Mouse (Mus musculus): ENCODE results near the gene Tuba1a.
"Not testable (repeated sequence)": the region's sequence is repeated elsewhere in the genome, so short reads cannot be mapped to it uniquely, and the experiment has no call there.

Gene Tuba1a

GRCm38 (mm10) chr15:98941539-98941938, 12.0 kb downstream of the Tuba1a start:
- Histone ChIP-seq H3K4me1 (replicated peaks; ENCODE audit: low read depth, low read length) (peaks cover 44% of the 10 kb centered on the region), H3K9me3 (ENCODE audit: low read length) (no peaks in the 10 kb centered on the region), H3K36me3 (ENCODE audit: insufficient read depth, low read length) (peaks cover 20% of the 10 kb centered on the region), H3K4me3 (replicated peaks; ENCODE audit: low read length) (no peak overlapping the region), H3K27me3 (ENCODE audit: insufficient read depth, low read length) (no peaks in the 10 kb centered on the region)
- TF ChIP-seq CTCF (conservative IDR thresholded peaks at IDR 0.05; ENCODE audit: low read length) (no peak), POU5F1 (IDR thresholded peaks at IDR 0.05; ENCODE audit: borderline replicate concordance, low read length) (no peak), NANOG (IDR thresholded peaks at IDR 0.05; ENCODE audit: borderline replicate concordance, low read length) (no peak)

GRCm38 (mm10) chr15:98940816-98941215, 12.7 kb downstream of the Tuba1a start:
- Histone ChIP-seq H3K27me3 (ENCODE audit: insufficient read depth, low read length) (no peaks in the 10 kb centered on the region), H3K9me3 (ENCODE audit: low read length) (no peaks in the 10 kb centered on the region), H3K4me3 (replicated peaks; ENCODE audit: low read length) (no peak overlapping the region), H3K4me1 (replicated peaks; ENCODE audit: low read depth, low read length) (peaks cover 48% of the 10 kb centered on the region), H3K36me3 (ENCODE audit: insufficient read depth, low read length) (peaks cover 20% of the 10 kb centered on the region)
- no peak for TF ChIP-seq NANOG (IDR thresholded peaks at IDR 0.05; ENCODE audit: borderline replicate concordance, low read length)
- TF ChIP-seq POU5F1 (IDR thresholded peaks at IDR 0.05; ENCODE audit: borderline replicate concordance, low read length): no peak
- TF ChIP-seq CTCF (conservative IDR thresholded peaks at IDR 0.05; ENCODE audit: low read length): no peak

- Histone ChIP-seq H3K4me1 (replicated peaks; ENCODE audit: low read depth, low read length) (peaks cover 37% of the 10 kb centered on the region), H3K9me3 (ENCODE audit: low read length) (no peaks in the 10 kb centered on the region), H3K4me3 (replicated peaks; ENCODE audit: low read length) (peak within 1 kb of the TSS; percentile 96), H3K36me3 (ENCODE audit: insufficient read depth, low read length) (peaks cover 39% of the 10 kb centered on the region), H3K27me3 (ENCODE audit: insufficient read depth, low read length) (no peaks in the 10 kb centered on the region)
- TF ChIP-seq POU5F1 (IDR thresholded peaks at IDR 0.05; ENCODE audit: borderline replicate concordance, low read length) (no peak), CTCF (conservative IDR thresholded peaks at IDR 0.05; ENCODE audit: low read length) (no peak), NANOG (IDR thresholded peaks at IDR 0.05; ENCODE audit: borderline replicate concordance, low read length) (no peak)
These were observed 19.2 kb downstream of the Tuba1a start, which contains the start of gene Tuba1b for GRCm38 (mm10) chr15:98934217-98934839. Gene Tuba1b (minus strand): TSS chr15:98934565.

- TF ChIP-seq POU5F1 (IDR thresholded peaks at IDR 0.05; ENCODE audit: borderline replicate concordance, low read length): no peak
- no peak for TF ChIP-seq CTCF (conservative IDR thresholded peaks at IDR 0.05; ENCODE audit: low read length)
- no peak for TF ChIP-seq NANOG (IDR thresholded peaks at IDR 0.05; ENCODE audit: borderline replicate concordance, low read length)
- Histone ChIP-seq H3K36me3 (ENCODE audit: insufficient read depth, low read length) (peaks cover 34% of the 10 kb centered on the region), H3K4me1 (replicated peaks; ENCODE audit: low read depth, low read length) (peaks cover 42% of the 10 kb centered on the region), H3K27me3 (ENCODE audit: insufficient read depth, low read length) (no peaks in the 10 kb centered on the region), H3K4me3 (replicated peaks; ENCODE audit: low read length) (peak overlapping the region; percentile 96), H3K9me3 (ENCODE audit: low read length) (no peaks in the 10 kb centered on the region)
These were observed 19.7 kb downstream of the Tuba1a start for GRCm38 (mm10) chr15:98933833-98934216.

- Histone ChIP-seq H3K36me3 (ENCODE audit: insufficient read depth, low read length) (peaks cover 33% of the 10 kb centered on the region), H3K4me3 (replicated peaks; ENCODE audit: low read length) (peak overlapping the region; percentile 96), H3K4me1 (replicated peaks; ENCODE audit: low read depth, low read length) (peaks cover 48% of the 10 kb centered on the region)
- not testable (repeated sequence) for H3K27me3 ChIP-seq (ENCODE audit: insufficient read depth, low read length); H3K9me3 ChIP-seq (ENCODE audit: low read length)
These were observed 20.4 kb downstream of the Tuba1a start for GRCm38 (mm10) chr15:98933004-98933671.

GRCm38 (mm10) chr15:98930998-98931397, 22.5 kb downstream of the Tuba1a start:
- Histone ChIP-seq H3K4me1 (replicated peaks; ENCODE audit: low read depth, low read length) (peaks cover 36% of the 10 kb centered on the region), H3K36me3 (ENCODE audit: insufficient read depth, low read length) (peaks cover 26% of the 10 kb centered on the region), H3K27me3 (ENCODE audit: insufficient read depth, low read length) (no peaks in the 10 kb centered on the region), H3K4me3 (replicated peaks; ENCODE audit: low read length) (no peak overlapping the region; the same call in 1 of the 2 replicates), H3K9me3 (ENCODE audit: low read length) (0 out of 2 replicates have a peak, but pooled peaks cover 5% of the 10 kb centered on the region)
- no peak for TF ChIP-seq POU5F1 (IDR thresholded peaks at IDR 0.05; ENCODE audit: borderline replicate concordance, low read length)
- TF ChIP-seq NANOG (IDR thresholded peaks at IDR 0.05; ENCODE audit: borderline replicate concordance, low read length): no peak
- no peak for TF ChIP-seq CTCF (conservative IDR thresholded peaks at IDR 0.05; ENCODE audit: low read length)

- TF ChIP-seq NANOG (IDR thresholded peaks at IDR 0.05; ENCODE audit: borderline replicate concordance, low read length) (no peak), CTCF (conservative IDR thresholded peaks at IDR 0.05; ENCODE audit: low read length) (no peak), POU5F1 (IDR thresholded peaks at IDR 0.05; ENCODE audit: borderline replicate concordance, low read length) (no peak)
- Histone ChIP-seq H3K27me3 (ENCODE audit: insufficient read depth, low read length) (no peaks in the 10 kb centered on the region), H3K4me3 (replicated peaks; ENCODE audit: low read length) (no peak overlapping the region), H3K9me3 (ENCODE audit: low read length) (0 out of 2 replicates have a peak, but pooled peaks cover 6% of the 10 kb centered on the region), H3K4me1 (replicated peaks; ENCODE audit: low read depth, low read length) (peaks cover 30% of the 10 kb centered on the region), H3K36me3 (ENCODE audit: insufficient read depth, low read length) (peaks cover 26% of the 10 kb centered on the region)
These were observed 23.3 kb downstream of the Tuba1a start for GRCm38 (mm10) chr15:98930017-98930734.

- TF ChIP-seq CTCF (conservative IDR thresholded peaks at IDR 0.05; ENCODE audit: low read length) (peak; percentile 50), POU5F1 (IDR thresholded peaks at IDR 0.05; ENCODE audit: borderline replicate concordance, low read length) (no peak)
- 0 out of 2 replicates have a peak, but pooled peaks cover 6% of the 10 kb centered on the region for H3K9me3 ChIP-seq (ENCODE audit: low read length)
- no peaks in the 10 kb centered on the region for H3K27me3 ChIP-seq (ENCODE audit: insufficient read depth, low read length)
- 0 out of 2 replicates have a peak overlapping the region, but pooled peaks have one; percentile 13 for H3K4me3 ChIP-seq (replicated peaks; ENCODE audit: low read length)
- peaks cover 30% of the 10 kb centered on the region for H3K4me1 ChIP-seq (replicated peaks; ENCODE audit: low read depth, low read length)
- peaks cover 26% of the 10 kb centered on the region for H3K36me3 ChIP-seq (ENCODE audit: insufficient read depth, low read length)
These were observed 24.8 kb downstream of the Tuba1a start for GRCm38 (mm10) chr15:98928598-98929240.
